Mouse (Mus musculus) c-Kit-positive CD71-negative TER-119-negative erythroid progenitor cells, embryonic 14.5 days (primary cell): ENCODE results near the gene Ttbk1.
A peak's percentile ranks its signal among the peaks of the same experiment; 100 is the strongest.
"Not testable (repeated sequence)": the region's sequence is repeated elsewhere in the genome, so short reads cannot be mapped to it uniquely, and the experiment has no call there.

Experiments used
- DNase-seq: peaks from one replicate; pipeline ENCODE4 v3.0.0-alpha.2; 2013; ENCODE audit warnings: low read depth

Ttbk1 gene

GRCm38 (mm10) chr17:46487431-46487830, at the start of gene Ttbk1:
TSS of gene Ttbk1 (minus strand) at chr17:46487675.
- no peak for DNase-seq

GRCm38 (mm10) chr17:46525579-46526307, 38.3 kb upstream of the Ttbk1 start:
- DNase-seq: peak; percentile 62

- no peak for DNase-seq
Measured at GRCm38 (mm10) chr17:46525065-46525464, 37.6 kb upstream of the Ttbk1 start.

GRCm38 (mm10) chr17:46521963-46522668, 34.6 kb upstream of the Ttbk1 start:
- DNase-seq: no peak

GRCm38 (mm10) chr17:46521174-46521573, 33.7 kb upstream of the Ttbk1 start:
- no peak for DNase-seq

- DNase-seq: no peak
Measured at GRCm38 (mm10) chr17:46520385-46520979, 33.0 kb upstream of the Ttbk1 start.

- no peak for DNase-seq
Measured at GRCm38 (mm10) chr17:46519971-46520370, 32.5 kb upstream of the Ttbk1 start.

- DNase-seq: no peak
Measured at GRCm38 (mm10) chr17:46513329-46513728, 25.9 kb upstream of the Ttbk1 start.

- no peak for DNase-seq
Measured at GRCm38 (mm10) chr17:46511059-46511710, 23.7 kb upstream of the Ttbk1 start.

GRCm38 (mm10) chr17:46505617-46506016, 18.1 kb upstream of the Ttbk1 start:
- DNase-seq: no peak

- no peak for DNase-seq
Measured at GRCm38 (mm10) chr17:46503847-46504638, 16.6 kb upstream of the Ttbk1 start.

- no peak for DNase-seq
Measured at GRCm38 (mm10) chr17:46502775-46503174, 15.3 kb upstream of the Ttbk1 start.

- DNase-seq: peak; percentile 13
Measured at GRCm38 (mm10) chr17:46497956-46498355, 10.5 kb upstream of the Ttbk1 start.

- peak; percentile 61 for DNase-seq
Measured at GRCm38 (mm10) chr17:46496623-46497434, 9.4 kb upstream of the Ttbk1 start, which contains the start of gene Dnph1. TSS of gene Dnph1 (plus strand) at chr17:46496711.

GRCm38 (mm10) chr17:46496081-46496480, 8.6 kb upstream of the Ttbk1 start:
- DNase-seq: not testable (repeated sequence)

- no peak for DNase-seq
Measured at GRCm38 (mm10) chr17:46495486-46495885, 8.0 kb upstream of the Ttbk1 start.

GRCm38 (mm10) chr17:46486995-46487394, 480 bp downstream of the Ttbk1 start:
- no peak for DNase-seq

- no peak for DNase-seq
Measured at GRCm38 (mm10) chr17:46484461-46484875, 3.0 kb downstream of the Ttbk1 start.

- DNase-seq: no peak
Measured at GRCm38 (mm10) chr17:46484021-46484431, 3.4 kb downstream of the Ttbk1 start.

- no peak for DNase-seq
Measured at GRCm38 (mm10) chr17:46483561-46484001, 3.9 kb downstream of the Ttbk1 start.

- no peak for DNase-seq
Measured at GRCm38 (mm10) chr17:46477286-46477685, 10.2 kb downstream of the Ttbk1 start.
